Mouse (Mus musculus) cerebellum, adult 2 months (tissue): ENCODE results near the gene Larp1. TPM values are rescaled to one million over a fixed set of nuclear protein-coding genes. Genes with fewer than 3 reads are reported as not detected.

ENCODE experiments used
- DNase-seq, 2 experiments: peaks; one replicate each; pipeline ENCODE4 v3.0.0; 2021
- H3K27ac ChIP-seq: fragments of 200-500 bp; 2 replicates; pipeline ENCODE4 v1.5.1; 2012; ENCODE audit warnings: low read length, control low read depth, inconsistent platforms; ENCODE audit not compliant: insufficient read depth
- H3K27me3 ChIP-seq: fragments of 200-500 bp; 2 replicates; pipeline ENCODE4 v1.6.1; 2012; ENCODE audit warnings: inconsistent platforms, mild to moderate bottlenecking, low read length, moderate library complexity; ENCODE audit not compliant: control insufficient read depth, insufficient read depth
- H3K4me1 ChIP-seq: fragments of 200-500 bp; 2 replicates; pipeline ENCODE4 v1.6.1; 2011; ENCODE audit warnings: low read length; ENCODE audit not compliant: control insufficient read depth, insufficient read depth
- H3K4me3 ChIP-seq: fragments of 200-500 bp; replicated peaks from 2 replicates; pipeline ENCODE3; 2011; ENCODE audit warnings: mild to moderate bottlenecking, low read depth, low read length, control low read depth; ENCODE audit not compliant: insufficient read depth
- CTCF ChIP-seq: fragments of 200-500 bp; IDR thresholded peaks from 2 replicates; pipeline ENCODE4 v1.5.1; 2011; ENCODE audit warnings: low read depth, mild to moderate bottlenecking, control low read depth, low read length, moderate library complexity, borderline replicate concordance; ENCODE audit not compliant: insufficient read depth
- POLR2A ChIP-seq: fragments of 200-500 bp; IDR thresholded peaks from 2 replicates; pipeline ENCODE4 v1.6.1; 2011; ENCODE audit warnings: low read length, control low read depth, borderline replicate concordance; ENCODE audit not compliant: insufficient read depth
- WGBS: fragments of 180-500 bp; shearing (Covaris S2); methylation state at CpG from one replicate; pipeline ENCODE4 v1.1.7; 2018; 5-methylcytosine and 5-hydroxymethylcytosine counted together
- polyA plus RNA-seq: library from polyadenylated mRNA; depleted of rRNA; stranded (reverse); fragments of >200 nt; gene quantifications from 2 replicates; pipeline ENCODE4 v1.2.3, GENCODE M21; 2012

The Larp1 gene
- polyA plus RNA-seq, 1 experiment: 54.5 TPM

- TF ChIP-seq POLR2A (no peak), CTCF (no peak)
- no peaks in the 10 kb centered on the region for H3K27me3 ChIP-seq
- peak overlapping the region; percentile 36 for H3K4me3 ChIP-seq
- H3K27ac ChIP-seq: peak overlapping the region; percentile 3; the same call in 1 of the 2 replicates
- 40% methylated on average over 13 of the region's 13 CpGs for WGBS
- peak; percentile 75 to 78 for DNase-seq
- peaks cover 9% of the 10 kb centered on the region; the same call in 1 of the 2 replicates for H3K4me1 ChIP-seq
Observed at GRCm38 (mm10) chr11:57973001-57973912, 35.6 kb upstream of the Larp1 start.

- no peak for TF ChIP-seq POLR2A
- TF ChIP-seq CTCF: no peak
- peaks cover 9% of the 10 kb centered on the region; the same call in 1 of the 2 replicates for H3K4me1 ChIP-seq
- H3K4me3 ChIP-seq: no peak overlapping the region
- H3K27me3 ChIP-seq: no peaks in the 10 kb centered on the region
- DNase-seq: no peak
- WGBS: 88% methylated on average over 9 of the region's 9 CpGs
- no peak overlapping the region for H3K27ac ChIP-seq
Observed at GRCm38 (mm10) chr11:57973913-57974234, 35.0 kb upstream of the Larp1 start.

- TF ChIP-seq CTCF (no peak), POLR2A (no peak)
- Histone ChIP-seq H3K4me1 (peaks cover 9% of the 10 kb centered on the region; the same call in 1 of the 2 replicates), H3K27me3 (no peaks in the 10 kb centered on the region; the same call in 1 of the 2 replicates), H3K27ac (no peak overlapping the region), H3K4me3 (no peak overlapping the region)
- DNase-seq: no peak
Observed at GRCm38 (mm10) chr11:57975876-57976275, 33.0 kb upstream of the Larp1 start.

- H3K27me3 ChIP-seq: no peaks in the 10 kb centered on the region; the same call in 1 of the 2 replicates
- H3K27ac ChIP-seq: no peak overlapping the region
- H3K4me3 ChIP-seq: no peak overlapping the region
- DNase-seq: no peak
- 70% methylated on average over 1 of the region's 1 CpGs for WGBS
- TF ChIP-seq CTCF (no peak), POLR2A (no peak)
- H3K4me1 ChIP-seq: peaks cover 9% of the 10 kb centered on the region; the same call in 1 of the 2 replicates
Observed at GRCm38 (mm10) chr11:57977681-57978080, 31.2 kb upstream of the Larp1 start.

GRCm38 (mm10) chr11:57979621-57980020 lies 29.2 kb upstream of the Larp1 start:
- WGBS: 55% methylated on average over 6 of the region's 6 CpGs
- no peaks in the 10 kb centered on the region for H3K4me1 ChIP-seq
- no peaks in the 10 kb centered on the region; the same call in 1 of the 2 replicates for H3K27me3 ChIP-seq
- no peak for DNase-seq
- H3K4me3 ChIP-seq: no peak overlapping the region
- no peak for TF ChIP-seq POLR2A
- no peak for TF ChIP-seq CTCF
- H3K27ac ChIP-seq: no peak overlapping the region

- DNase-seq: no peak
- no peaks in the 10 kb centered on the region for H3K4me1 ChIP-seq
- TF ChIP-seq POLR2A: no peak
- TF ChIP-seq CTCF: no peak
- 83% methylated on average over 12 of the region's 12 CpGs for whole genome bisulfite sequencing
- no peaks in the 10 kb centered on the region; the same call in 1 of the 2 replicates for H3K27me3 ChIP-seq
- no peak overlapping the region for H3K4me3 ChIP-seq
- H3K27ac ChIP-seq: no peak overlapping the region
Observed at GRCm38 (mm10) chr11:57981083-57981809, 27.6 kb upstream of the Larp1 start.

- Histone ChIP-seq H3K27ac (no peak overlapping the region), H3K4me3 (no peak overlapping the region), H3K27me3 (no peaks in the 10 kb centered on the region; the same call in 1 of the 2 replicates), H3K4me1 (no peaks in the 10 kb centered on the region)
- 61% methylated on average over 16 of the region's 16 CpGs for WGBS
- no peak for DNase-seq
- TF ChIP-seq POLR2A (no peak), CTCF (no peak)
Observed at GRCm38 (mm10) chr11:57983480-57984342, 25.2 kb upstream of the Larp1 start.
